Mouse (Mus musculus) cortical plate, adult 2 months (tissue): Measurements from ENCODE around the gene Tfap2a. TPM values are rescaled to one million over a fixed set of nuclear protein-coding genes. Genes with fewer than 3 reads are reported as not detected.

ENCODE experiments used
- H3K27ac ChIP-seq: fragments of 200-500 bp; 2 replicates; pipeline ENCODE4 v1.5.1; 2012; ENCODE audit warnings: low read length, control low read depth, inconsistent platforms; ENCODE audit not compliant: insufficient read depth
- H3K4me1 ChIP-seq: fragments of 200-500 bp; 2 replicates; pipeline ENCODE4 v1.6.1; 2011; ENCODE audit warnings: low read length; ENCODE audit not compliant: control insufficient read depth, insufficient read depth
- H3K4me3 ChIP-seq: fragments of 200-500 bp; 2 replicates; pipeline ENCODE4 v1.5.1; 2011; ENCODE audit warnings: mild to moderate bottlenecking, low read length, control low read depth; ENCODE audit not compliant: insufficient read depth
- CTCF ChIP-seq: fragments of 200-500 bp; IDR thresholded peaks from 2 replicates; pipeline ENCODE4 v1.5.1; 2011; ENCODE audit warnings: mild to moderate bottlenecking, control low read depth, low read length; ENCODE audit not compliant: insufficient read depth; ENCODE audit errors: extremely low read depth
- POLR2A ChIP-seq: fragments of 200-500 bp; IDR thresholded peaks from 2 replicates; pipeline ENCODE4 v1.6.1; 2011; ENCODE audit warnings: mild to moderate bottlenecking, low read length, control low read depth; ENCODE audit not compliant: insufficient read depth; ENCODE audit errors: extremely low read depth
- polyA plus RNA-seq: library from polyadenylated mRNA; depleted of rRNA; stranded (reverse); fragments of >200 nt; gene quantifications from 2 replicates; pipeline ENCODE4 v1.2.3, GENCODE M21; 2012

Gene Tfap2a
- polyA plus RNA-seq, 1 experiment = 0.23 TPM

DNA sequence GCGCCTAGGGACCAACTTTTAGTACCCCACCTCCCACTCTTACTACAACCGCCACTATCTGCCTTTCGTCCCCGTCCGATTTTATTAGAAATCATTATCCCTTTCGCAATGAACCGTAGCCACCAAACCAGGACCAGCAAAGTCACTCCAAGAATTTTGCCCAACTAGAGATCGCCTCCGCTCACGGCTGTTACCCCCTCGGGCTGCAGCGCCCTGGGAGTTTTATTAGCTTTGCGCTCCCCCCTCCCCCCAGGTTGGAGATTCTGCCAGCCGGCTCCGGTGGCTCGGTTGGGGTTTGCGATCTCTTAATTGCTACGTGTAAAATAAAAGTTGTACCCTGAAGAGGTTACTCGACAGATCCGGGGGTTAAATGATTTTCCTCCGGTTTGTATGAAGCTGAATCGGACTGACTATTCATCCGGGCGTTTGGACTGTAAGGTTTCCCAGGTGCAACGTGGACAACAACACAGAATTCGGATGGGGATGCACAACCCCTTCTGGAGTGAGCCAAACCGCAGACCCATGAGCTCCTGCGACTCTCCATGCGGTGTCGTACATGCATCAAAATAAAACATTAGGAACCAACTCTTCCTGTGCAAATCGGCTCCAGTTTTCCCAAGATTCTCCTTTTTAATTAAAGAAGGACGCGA lies 3.7 kb downstream of the Tfap2a start:
- TF ChIP-seq POLR2A (no peak), CTCF (no peak)
- Histone ChIP-seq H3K4me1 (no peaks in the 10 kb centered on the region), H3K27ac (no peak overlapping the region), H3K4me3 (no peak overlapping the region; the same call in 1 of the 2 replicates)

DNA sequence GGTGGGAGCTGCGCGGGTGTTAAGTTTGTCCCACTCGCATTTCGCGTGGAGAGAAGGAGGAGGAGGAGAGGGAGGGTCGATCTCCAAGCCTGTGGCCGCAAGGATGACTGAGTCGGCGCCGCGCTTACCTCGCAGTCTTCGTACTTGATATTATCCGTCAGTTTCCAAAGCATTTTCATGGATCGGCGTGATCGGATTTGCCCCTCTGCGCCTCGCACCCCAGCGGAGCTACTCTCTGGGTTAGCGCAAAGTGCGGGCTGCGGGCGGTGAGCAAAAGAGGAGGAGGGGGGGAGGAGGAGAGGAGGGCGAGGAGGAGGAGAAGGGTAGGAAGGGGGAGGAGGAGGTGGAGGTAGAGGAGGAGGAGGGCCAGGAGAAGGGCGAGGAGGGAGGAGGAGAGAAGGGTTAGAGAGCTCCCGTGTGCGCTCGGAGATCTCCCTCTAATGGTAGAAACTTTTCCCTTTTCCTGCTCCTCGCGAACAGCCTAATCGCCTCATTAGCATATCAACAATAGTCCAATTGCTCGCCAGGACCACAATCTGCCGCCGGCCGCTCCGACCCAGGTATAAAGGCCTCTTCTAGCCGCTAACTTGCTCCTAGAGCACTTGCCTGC lies 4.5 kb downstream of the Tfap2a start:
- Histone ChIP-seq H3K4me3 (peak overlapping the region; percentile 9; the same call in 1 of the 2 replicates), H3K4me1 (no peaks in the 10 kb centered on the region), H3K27ac (no peak overlapping the region)
- TF ChIP-seq CTCF (peak; percentile 26), POLR2A (no peak)

DNA sequence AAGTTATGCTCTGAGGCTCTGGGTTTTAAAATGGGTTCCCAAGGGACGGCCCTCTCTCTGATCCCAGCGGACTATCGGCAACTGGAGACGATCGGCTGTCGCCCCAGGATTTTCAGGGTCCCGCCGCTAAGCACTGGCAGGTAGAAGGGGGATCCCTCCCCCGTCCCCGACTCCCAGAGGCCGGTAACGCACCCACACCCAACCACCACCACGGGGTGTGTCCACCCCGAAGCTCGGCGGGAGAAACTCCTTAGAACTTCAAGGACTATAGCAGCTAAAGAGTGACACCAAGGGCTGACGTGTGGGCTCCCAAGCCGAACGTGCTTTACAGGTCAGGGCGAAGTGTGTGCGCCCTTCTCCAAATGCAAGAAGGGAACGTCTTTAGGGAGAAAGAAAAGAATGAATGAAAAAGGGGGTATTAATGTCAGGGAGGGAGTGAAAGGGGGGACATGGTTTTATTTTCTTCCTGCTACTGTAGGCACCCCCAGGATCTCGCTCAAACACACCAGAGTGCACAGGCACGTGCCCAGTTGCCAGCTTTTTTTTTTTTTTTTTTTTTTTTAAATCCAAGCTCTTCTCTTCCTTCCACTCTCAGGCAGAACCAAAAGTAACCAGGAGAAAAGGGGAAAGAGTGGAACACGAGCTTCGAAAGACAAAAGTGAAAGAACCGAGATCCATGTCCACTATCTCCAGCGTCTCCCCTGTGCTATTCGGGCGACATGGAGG lies 5.2 kb downstream of the Tfap2a start:
- no peak overlapping the region for H3K27ac ChIP-seq
- H3K4me1 ChIP-seq = no peaks in the 10 kb centered on the region
- H3K4me3 ChIP-seq = peak overlapping the region; percentile 9; the same call in 1 of the 2 replicates
- TF ChIP-seq POLR2A (no peak), CTCF (no peak)

DNA sequence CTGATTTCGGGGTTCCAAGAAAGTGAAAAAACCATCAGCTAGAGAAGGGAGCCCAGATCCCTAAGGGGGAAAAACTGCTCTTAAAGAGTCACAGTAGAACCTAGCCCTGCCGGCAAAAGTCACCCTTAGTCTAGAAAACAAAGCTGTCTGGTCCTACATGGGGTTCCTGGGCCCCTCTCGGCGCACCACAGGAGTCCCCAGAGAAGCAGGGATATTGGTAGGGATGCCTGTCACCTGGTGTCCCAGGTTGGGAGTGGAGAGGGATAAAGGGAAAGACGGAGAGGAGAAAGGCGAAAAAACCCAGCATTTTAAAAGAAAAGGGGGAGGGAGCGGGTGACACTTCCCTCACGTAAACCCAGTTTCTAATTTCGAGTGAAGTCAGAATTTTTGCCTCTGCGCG lies 6.1 kb downstream of the Tfap2a start:
- TF ChIP-seq POLR2A (no peak), CTCF (no peak)
- H3K4me3 ChIP-seq = no peak overlapping the region
- H3K27ac ChIP-seq = no peak overlapping the region
- no peaks in the 10 kb centered on the region for H3K4me1 ChIP-seq

DNA sequence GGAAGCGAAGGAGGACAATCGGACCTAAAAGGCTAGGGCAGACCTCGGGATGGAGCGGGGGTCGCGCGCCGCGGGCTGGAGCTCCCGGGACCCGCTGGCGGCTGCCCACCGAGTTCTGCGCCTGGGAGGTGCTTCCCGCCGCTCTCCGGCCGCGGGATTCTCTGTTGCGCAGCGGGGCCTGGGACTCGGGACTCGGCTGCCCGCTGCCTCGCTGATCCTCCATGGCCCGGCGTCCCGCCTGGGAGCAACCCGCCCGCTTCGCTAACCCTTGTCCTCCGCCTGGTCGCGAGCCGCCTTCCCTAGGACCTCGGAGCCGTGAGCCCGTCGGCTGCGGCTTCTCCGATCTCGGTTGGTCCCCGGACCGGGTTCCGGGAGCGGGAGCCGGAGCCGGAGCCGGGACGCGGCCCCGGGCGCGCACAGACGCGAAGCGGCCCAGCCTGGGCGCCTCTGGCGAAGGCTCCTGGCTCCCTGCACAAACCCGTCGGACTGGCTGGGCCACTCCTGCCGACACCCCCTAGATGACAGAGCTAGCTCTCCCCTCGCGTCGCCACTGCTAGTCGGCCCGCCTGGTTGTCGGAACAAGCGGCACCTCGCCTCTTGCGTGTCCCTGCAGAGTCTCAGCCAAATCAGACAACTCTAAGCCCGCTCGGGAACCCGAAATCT lies 6.9 kb downstream of the Tfap2a start:
- H3K4me3 ChIP-seq = peak overlapping the region; percentile 26; the same call in 1 of the 2 replicates
- TF ChIP-seq POLR2A = no peak
- TF ChIP-seq CTCF = no peak
- no peak overlapping the region for H3K27ac ChIP-seq
- no peaks in the 10 kb centered on the region for H3K4me1 ChIP-seq

DNA sequence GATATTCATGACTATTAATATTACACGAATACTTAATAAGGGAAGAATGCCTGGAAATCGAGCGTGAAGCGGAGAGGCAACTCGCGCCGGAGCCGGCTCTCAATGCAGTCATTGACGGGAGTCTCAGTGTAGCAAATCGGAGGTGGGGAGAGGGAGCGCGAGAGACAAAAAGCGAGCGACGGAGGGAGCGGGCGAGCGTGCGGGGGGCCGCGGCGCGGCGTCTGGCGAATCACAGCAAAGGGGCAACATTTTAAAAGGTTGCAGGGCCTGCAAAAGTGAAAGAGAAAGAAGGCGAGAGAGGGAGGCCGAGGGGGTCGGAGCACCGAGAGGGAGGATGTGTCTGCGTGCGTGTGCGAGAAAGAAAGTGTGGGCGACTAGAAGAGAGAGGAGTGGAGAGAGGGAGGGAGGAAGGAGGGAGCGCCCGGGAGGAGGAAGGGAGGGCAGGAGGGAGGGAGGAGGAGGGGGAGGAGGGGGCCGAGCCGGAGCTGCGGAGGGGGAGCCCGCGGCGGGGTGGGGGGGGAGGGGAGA lies 7.5 kb downstream of the Tfap2a start:
- Histone ChIP-seq H3K27ac (no peak overlapping the region), H3K4me1 (no peaks in the 10 kb centered on the region), H3K4me3 (peak overlapping the region; percentile 26)
- TF ChIP-seq POLR2A = no peak
- TF ChIP-seq CTCF = no peak

DNA sequence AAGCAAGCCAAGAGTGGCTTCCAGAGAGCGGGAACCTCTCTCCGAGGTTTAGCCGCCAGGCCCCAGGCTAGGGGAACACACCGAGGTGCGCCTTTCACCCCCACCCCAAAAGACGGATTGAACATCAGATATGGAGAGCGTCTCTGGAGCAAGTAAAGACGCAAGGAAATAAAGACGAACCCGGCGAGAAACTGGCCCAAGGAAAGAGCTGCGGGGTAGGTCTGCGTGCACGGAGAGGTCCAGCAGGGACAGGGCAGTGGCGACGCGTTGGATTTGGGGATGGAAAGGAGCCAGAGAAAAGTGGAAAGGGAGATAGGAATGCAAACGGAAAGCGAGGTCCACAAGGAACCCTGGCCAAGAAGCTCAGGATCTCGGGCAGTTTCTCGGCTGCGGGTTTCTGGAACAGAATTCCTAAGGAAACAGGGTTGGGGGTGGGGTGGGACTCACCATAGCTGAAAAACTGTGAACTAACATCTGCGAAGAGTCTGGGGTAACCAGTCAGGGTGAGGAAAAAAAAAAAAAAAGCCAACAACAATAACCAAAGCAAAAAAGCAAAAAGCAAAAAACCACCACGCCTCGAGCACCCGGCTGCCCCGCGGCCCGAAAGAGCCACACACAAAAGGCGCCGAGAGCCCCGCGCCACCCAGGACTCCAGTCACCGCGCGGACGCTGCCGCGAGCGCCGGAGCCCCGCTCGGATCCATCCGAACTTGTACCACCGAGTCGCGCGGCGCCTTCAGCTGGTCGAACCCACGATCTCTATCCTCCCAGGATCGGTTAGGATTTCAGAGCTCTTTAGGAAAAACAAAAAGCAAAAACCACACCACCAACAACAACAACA lies 8.4 kb downstream of the Tfap2a start:
- no peaks in the 10 kb centered on the region for H3K4me1 ChIP-seq
- no peak overlapping the region for H3K27ac ChIP-seq
- TF ChIP-seq CTCF (no peak), POLR2A (no peak)
- no peak overlapping the region; the same call in 1 of the 2 replicates for H3K4me3 ChIP-seq

DNA sequence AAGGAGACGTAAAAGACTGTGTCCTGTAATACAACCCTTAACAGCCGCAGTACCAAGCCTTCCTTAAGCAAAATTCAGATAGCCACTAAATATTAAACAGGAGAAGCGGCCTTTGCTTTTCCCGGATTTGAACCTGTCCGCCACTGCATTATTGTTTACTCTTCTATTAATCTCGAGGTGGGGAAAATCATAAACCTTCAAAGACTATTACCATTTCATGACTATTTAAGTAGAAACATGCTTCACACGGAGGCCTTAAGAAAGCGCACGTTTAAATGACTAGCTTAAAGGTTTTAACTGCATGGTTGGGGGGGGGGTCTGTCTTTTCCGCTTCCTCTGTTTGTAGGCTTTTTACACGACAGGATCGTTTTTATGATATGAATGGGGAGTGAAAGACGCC lies 9.1 kb downstream of the Tfap2a start:
- TF ChIP-seq CTCF = no peak
- no peak for TF ChIP-seq POLR2A
- no peak overlapping the region for H3K27ac ChIP-seq
- no peak overlapping the region for H3K4me3 ChIP-seq
- H3K4me1 ChIP-seq = no peaks in the 10 kb centered on the region

DNA sequence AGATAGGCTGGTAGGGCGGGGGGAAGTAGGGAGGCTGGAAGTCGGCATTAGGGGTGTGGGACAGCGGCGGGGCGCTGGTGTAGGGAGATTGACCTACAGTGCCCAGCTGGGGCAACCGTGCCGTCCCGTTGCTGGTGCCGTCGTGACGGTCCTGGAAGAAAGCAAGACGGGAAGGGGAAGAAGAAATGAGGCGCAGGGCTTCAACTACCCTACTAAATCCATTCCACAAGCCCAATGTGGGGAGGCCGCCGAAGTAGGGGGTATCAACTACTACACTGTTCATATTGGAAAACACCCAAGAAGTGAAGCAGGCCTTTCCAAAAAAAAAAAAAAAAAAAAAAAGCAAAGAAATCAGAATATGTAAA lies 9.6 kb downstream of the Tfap2a start:
- Histone ChIP-seq H3K4me1 (no peaks in the 10 kb centered on the region), H3K4me3 (no peak overlapping the region), H3K27ac (no peak overlapping the region)
- TF ChIP-seq CTCF (no peak), POLR2A (no peak)
